ENCODE assay signal across 22 mouse cellular contexts in the genomic region with DNA sequence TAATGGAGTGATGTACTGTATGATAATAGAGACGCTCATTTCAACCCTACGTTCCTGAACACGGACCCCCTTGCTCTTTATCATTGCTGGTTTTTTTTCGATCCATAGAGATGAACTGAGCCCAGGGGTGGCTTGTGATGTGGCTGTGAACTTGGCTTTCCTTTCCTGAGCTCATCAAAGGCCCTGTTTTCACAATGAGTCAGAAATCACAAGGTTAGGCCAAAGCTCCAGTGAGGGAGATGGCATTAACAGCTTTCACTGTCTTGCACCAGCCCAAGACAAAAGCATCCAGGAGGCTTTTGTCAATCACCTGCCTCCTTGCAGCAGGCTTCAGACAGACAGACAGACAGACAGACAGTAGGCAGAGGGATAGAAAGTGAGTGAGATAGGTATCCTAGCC.
A peak's percentile ranks its signal among the peaks of the same experiment; 100 is the strongest.
DNase-seq lines count a peak whose midpoint lies in the region; ATAC-seq lines count a peak whose summit lies in the region.
"Had no signal": no experiment of that assay in that cellular context is flagged by ENCODE, and none has a peak within 500 bp of the region (broad histone marks: within the 10 kb centered on the region; RNA-seq: fewer than 3 reads in every experiment).

No protein-coding gene starts in this region.

- ATAC-seq in midbrain, embryonic 14.5 days (ENCODE audit: low FRiP score, low TSS enrichment): no peak
- ATAC-seq: intestine, embryonic 16.5 days had no signal

- 93% methylated on average over 4 of the region's 4 CpGs for WGBS in midbrain, embryonic 10.5 days
- 88% methylated on average over 4 of the region's 4 CpGs for WGBS in midbrain, embryonic 14.5 days

- intact Hi-C loops in gastrocnemius, postnatal 36 days (cut with DNase I): no loop called here

- H3K4me3 ChIP-seq in midbrain, embryonic 10.5 days: no peak overlapping the region
- no peak overlapping the region for H3K4me3 ChIP-seq in midbrain, embryonic 14.5 days (replicated peaks; ENCODE audit: low read depth, low read length)
- H3K4me3 ChIP-seq: embryonic facial prominence, embryonic 12.5 days; forebrain, embryonic 10.5 days; gastrocnemius, adult 2 months; heart, adult 2 months; heart, embryonic 12.5 days; hindbrain, embryonic 12.5 days had no signal

- peaks cover 44% of the 10 kb centered on the region for H3K4me1 ChIP-seq in midbrain, embryonic 10.5 days
- H3K4me1 ChIP-seq in midbrain, embryonic 14.5 days (ENCODE audit: control insufficient read depth, insufficient read depth, low read length): 0 out of 2 replicates have a peak, but pooled peaks cover 5% of the 10 kb centered on the region
- H3K4me1 ChIP-seq: heart, embryonic 12.5 days had no signal

- H3K9me3 ChIP-seq in midbrain, embryonic 10.5 days (replicated peaks): no peaks in the 10 kb centered on the region
- H3K9me3 ChIP-seq in midbrain, embryonic 14.5 days (ENCODE audit: control insufficient read depth, low read length): no peaks in the 10 kb centered on the region
- H3K9me3 ChIP-seq: embryonic facial prominence, embryonic 12.5 days; forebrain, embryonic 10.5 days; heart, embryonic 12.5 days; hindbrain, embryonic 12.5 days had no signal

- no peaks in the 10 kb centered on the region for H3K27me3 ChIP-seq in midbrain, embryonic 10.5 days (ENCODE audit: low read depth, poor library complexity, severe bottlenecking)
- H3K27me3 ChIP-seq in midbrain, embryonic 14.5 days (ENCODE audit: control insufficient read depth, insufficient read depth, low read length): no peaks in the 10 kb centered on the region
- H3K27me3 ChIP-seq: embryonic facial prominence, embryonic 12.5 days; heart, embryonic 12.5 days; hindbrain, embryonic 12.5 days had no signal

- peak; percentile 72 for DNase-seq in heart, adult 11 months
- DNase-seq in heart, adult 18-20 months: no peak
- DNase-seq in midbrain, embryonic 10.5 days (ENCODE audit: low spot score): no peak
- DNase-seq in midbrain, embryonic 14.5 days: no peak
- peak; percentile 16 for DNase-seq in fibroblast of lung, adult 2 months (ENCODE audit: low read depth)
- DNase-seq in adipocyte (ENCODE audit: low spot score): no peak
- DNase-seq in gastrocnemius, postnatal 36 days: no peak
- DNase-seq: adrenal gland, adult 8-10 months; adrenal gland, postnatal 36 days; cerebellum, adult 11 months; cerebellum, adult 9-10 months; cerebellum, postnatal 25 days; gastrocnemius, adult 2 months; gastrocnemius, postnatal 25 days; heart, adult 2 months; heart, postnatal 36 days; kidney, adult 2 months had no signal

- no peak overlapping the region for H3K4me2 ChIP-seq in midbrain, embryonic 14.5 days (ENCODE audit: low read length)
- H3K4me2 ChIP-seq: embryonic facial prominence, embryonic 12.5 days; heart, embryonic 12.5 days; hindbrain, embryonic 12.5 days had no signal

- H3K27ac ChIP-seq in midbrain, embryonic 10.5 days (replicated peaks): peak overlapping the region; percentile 64
- no peak overlapping the region for H3K27ac ChIP-seq in midbrain, embryonic 14.5 days (replicated peaks; ENCODE audit: low read depth, low read length)
- H3K27ac ChIP-seq: embryonic facial prominence, embryonic 12.5 days; gastrocnemius, adult 2 months; heart, adult 2 months; hindbrain, embryonic 12.5 days had no signal

- H3K9ac ChIP-seq in midbrain, embryonic 14.5 days (replicated peaks; ENCODE audit: low read length): no peak overlapping the region
- H3K9ac ChIP-seq: embryonic facial prominence, embryonic 12.5 days; heart, embryonic 12.5 days; hindbrain, embryonic 12.5 days had no signal

- H3K36me3 ChIP-seq in midbrain, embryonic 10.5 days: no peaks in the 10 kb centered on the region
- H3K36me3 ChIP-seq in midbrain, embryonic 14.5 days (ENCODE audit: control insufficient read depth, insufficient read depth, low read length): no peaks in the 10 kb centered on the region
- H3K36me3 ChIP-seq: embryonic facial prominence, embryonic 12.5 days; forebrain, embryonic 10.5 days; heart, embryonic 12.5 days; hindbrain, embryonic 12.5 days had no signal

Comparison
In these comparisons a context has a peak if more than half of its experiments do, and no peak if none do; other contexts are left out.
1. DNase-seq: peak in heart, adult 11 months (single experiment) and fibroblast of lung, adult 2 months (single experiment); none in heart, adult 18-20 months (0 of 2), midbrain, embryonic 10.5 days (single experiment), midbrain, embryonic 14.5 days (single experiment), adipocyte (single experiment) and gastrocnemius, postnatal 36 days (0 of 2).